Mouse (Mus musculus): ENCODE measurements around the gene Dpy19l3. TPM values are rescaled to one million over a fixed set of nuclear protein-coding genes. Genes with fewer than 3 reads are reported as not detected.

Dpy19l3 gene
- polyA plus RNA-seq, 1 experiment from 2014 or later: 42.5 TPM

- Histone ChIP-seq H3K9ac (no peak overlapping the region), H3K4me2 (no peak overlapping the region), H3K4me1 (peaks cover 4% of the 10 kb centered on the region), H3K9me3 (no peaks in the 10 kb centered on the region), H3K27me3 (peaks cover 4% of the 10 kb centered on the region; the same call in 1 of the 2 replicates), H3K4me3 (replicated peaks) (no peak overlapping the region), H3K27ac (no peak overlapping the region), H3K36me3 (replicated peaks) (peaks cover 63% of the 10 kb centered on the region)
- no peak for ATAC-seq (ENCODE audit: low FRiP score)
- WGBS: 93% methylated on average over 6 of the region's 6 CpGs
These were observed 9.0 kb downstream of the Dpy19l3 start for GRCm38 (mm10) chr7:35745281-35745702.

- Histone ChIP-seq H3K27me3 (0 out of 2 replicates have a peak, but pooled peaks cover under 1% of the 10 kb centered on the region), H3K4me2 (no peak overlapping the region), H3K27ac (no peak overlapping the region), H3K9me3 (no peaks in the 10 kb centered on the region), H3K36me3 (replicated peaks) (peaks cover 58% of the 10 kb centered on the region), H3K4me1 (peaks cover 7% of the 10 kb centered on the region), H3K4me3 (replicated peaks) (no peak overlapping the region), H3K9ac (no peak overlapping the region)
- WGBS: 91% methylated on average over 9 of the region's 9 CpGs
- ATAC-seq (ENCODE audit: low FRiP score): no peak
These were observed 9.5 kb downstream of the Dpy19l3 start for GRCm38 (mm10) chr7:35744771-35745170.

- Histone ChIP-seq H3K9me3 (0 out of 2 replicates have a peak, but pooled peaks cover 3% of the 10 kb centered on the region), H3K4me1 (peaks cover 7% of the 10 kb centered on the region), H3K27me3 (no peaks in the 10 kb centered on the region), H3K36me3 (replicated peaks) (peaks cover 53% of the 10 kb centered on the region), H3K4me3 (replicated peaks) (no peak overlapping the region), H3K27ac (no peak overlapping the region), H3K9ac (no peak overlapping the region), H3K4me2 (no peak overlapping the region)
- no peak for ATAC-seq (ENCODE audit: low FRiP score)
- 92% methylated on average over 5 of the region's 5 CpGs for WGBS
These were observed 11.9 kb downstream of the Dpy19l3 start for GRCm38 (mm10) chr7:35742310-35742709.

- Histone ChIP-seq H3K4me2 (no peak overlapping the region), H3K4me1 (peaks cover 7% of the 10 kb centered on the region; the same call in 1 of the 2 replicates), H3K36me3 (replicated peaks) (peaks cover 51% of the 10 kb centered on the region), H3K9me3 (0 out of 2 replicates have a peak, but pooled peaks cover 3% of the 10 kb centered on the region), H3K27ac (no peak overlapping the region), H3K4me3 (replicated peaks) (no peak overlapping the region), H3K27me3 (no peaks in the 10 kb centered on the region), H3K9ac (no peak overlapping the region)
- WGBS: 80% methylated on average over 5 of the region's 5 CpGs
- no peak for ATAC-seq (ENCODE audit: low FRiP score)
These were observed 12.4 kb downstream of the Dpy19l3 start for GRCm38 (mm10) chr7:35741858-35742257.

- Histone ChIP-seq H3K9me3 (0 out of 2 replicates have a peak, but pooled peaks cover 3% of the 10 kb centered on the region), H3K4me2 (no peak overlapping the region), H3K4me1 (peaks cover 7% of the 10 kb centered on the region; the same call in 1 of the 2 replicates), H3K27ac (no peak overlapping the region), H3K9ac (no peak overlapping the region), H3K36me3 (replicated peaks) (peaks cover 48% of the 10 kb centered on the region), H3K27me3 (no peaks in the 10 kb centered on the region), H3K4me3 (replicated peaks) (no peak overlapping the region)
- 58% methylated on average over 5 of the region's 5 CpGs for WGBS
- no peak; the same call in 1 of the 2 replicates for ATAC-seq (ENCODE audit: low FRiP score)
These were observed 13.6 kb downstream of the Dpy19l3 start for GRCm38 (mm10) chr7:35740489-35741230.

- Histone ChIP-seq H3K4me2 (no peak overlapping the region), H3K9ac (no peak overlapping the region), H3K9me3 (0 out of 2 replicates have a peak, but pooled peaks cover 3% of the 10 kb centered on the region), H3K4me3 (replicated peaks) (no peak overlapping the region), H3K36me3 (replicated peaks) (peaks cover 48% of the 10 kb centered on the region), H3K27ac (no peak overlapping the region), H3K4me1 (peaks cover 7% of the 10 kb centered on the region; the same call in 1 of the 2 replicates), H3K27me3 (no peaks in the 10 kb centered on the region)
- no peak for ATAC-seq (ENCODE audit: low FRiP score)
These were observed 15.4 kb downstream of the Dpy19l3 start for GRCm38 (mm10) chr7:35738871-35739270.

- peaks cover 14% of the 10 kb centered on the region; the same call in 1 of the 2 replicates for H3K4me1 ChIP-seq
- H3K4me3 ChIP-seq (replicated peaks): no peak overlapping the region
- peaks cover 47% of the 10 kb centered on the region for H3K36me3 ChIP-seq (replicated peaks)
- H3K9ac ChIP-seq: no peak overlapping the region
- WGBS: 63% methylated on average over 14 of the region's 14 CpGs
- H3K4me2 ChIP-seq: no peak overlapping the region
- H3K9me3 ChIP-seq: 0 out of 2 replicates have a peak, but pooled peaks cover 4% of the 10 kb centered on the region
- H3K27me3 ChIP-seq: no peaks in the 10 kb centered on the region
- peak; percentile 28; the same call in 1 of the 2 replicates for ATAC-seq (ENCODE audit: low FRiP score)
- H3K27ac ChIP-seq: peak overlapping the region; percentile 87
These were observed 20.8 kb downstream of the Dpy19l3 start for GRCm38 (mm10) chr7:35733313-35734050.

- H3K9ac ChIP-seq: no peak overlapping the region
- H3K36me3 ChIP-seq (replicated peaks): peaks cover 47% of the 10 kb centered on the region
- H3K27me3 ChIP-seq: no peaks in the 10 kb centered on the region
- WGBS: 35% methylated on average over 10 of the region's 10 CpGs
- peak; percentile 70; the same call in 1 of the 2 replicates for ATAC-seq (ENCODE audit: low FRiP score)
- H3K4me3 ChIP-seq (replicated peaks): no peak overlapping the region
- peaks cover 14% of the 10 kb centered on the region; the same call in 1 of the 2 replicates for H3K4me1 ChIP-seq
- H3K27ac ChIP-seq: peak overlapping the region; percentile 87
- 0 out of 2 replicates have a peak, but pooled peaks cover 11% of the 10 kb centered on the region for H3K9me3 ChIP-seq
- no peak overlapping the region for H3K4me2 ChIP-seq
These were observed 21.6 kb downstream of the Dpy19l3 start for GRCm38 (mm10) chr7:35732585-35733059.

GRCm38 (mm10) chr7:35729621-35730031, 24.6 kb downstream of the Dpy19l3 start:
- Histone ChIP-seq H3K9me3 (0 out of 2 replicates have a peak, but pooled peaks cover 9% of the 10 kb centered on the region), H3K4me3 (replicated peaks) (no peak overlapping the region), H3K36me3 (replicated peaks) (peaks cover 48% of the 10 kb centered on the region), H3K4me1 (peaks cover 14% of the 10 kb centered on the region; the same call in 1 of the 2 replicates), H3K27ac (no peak overlapping the region), H3K4me2 (no peak overlapping the region), H3K9ac (no peak overlapping the region), H3K27me3 (no peaks in the 10 kb centered on the region)
- no peak for ATAC-seq (ENCODE audit: low FRiP score)
- 90% methylated on average over 9 of the region's 9 CpGs for WGBS

- 0 out of 2 replicates have a peak, but pooled peaks cover 9% of the 10 kb centered on the region for H3K9me3 ChIP-seq
- ATAC-seq (ENCODE audit: low FRiP score): no peak
- 94% methylated on average over 12 of the region's 12 CpGs for WGBS
- H3K4me2 ChIP-seq: no peak overlapping the region
- H3K9ac ChIP-seq: no peak overlapping the region
- no peak overlapping the region for H3K4me3 ChIP-seq (replicated peaks)
- peaks cover 9% of the 10 kb centered on the region; the same call in 1 of the 2 replicates for H3K4me1 ChIP-seq
- H3K27me3 ChIP-seq: no peaks in the 10 kb centered on the region
- no peak overlapping the region for H3K27ac ChIP-seq
- peaks cover 57% of the 10 kb centered on the region for H3K36me3 ChIP-seq (replicated peaks)
These were observed 25.9 kb downstream of the Dpy19l3 start for GRCm38 (mm10) chr7:35728376-35728775.

GRCm38 (mm10) chr7:35723035-35723434, 31.2 kb downstream of the Dpy19l3 start:
- Histone ChIP-seq H3K4me2 (no peak overlapping the region), H3K9me3 (0 out of 2 replicates have a peak, but pooled peaks cover 3% of the 10 kb centered on the region), H3K4me3 (replicated peaks) (no peak overlapping the region), H3K4me1 (no peaks in the 10 kb centered on the region), H3K27ac (no peak overlapping the region), H3K9ac (no peak overlapping the region), H3K27me3 (no peaks in the 10 kb centered on the region), H3K36me3 (replicated peaks) (peaks cover 81% of the 10 kb centered on the region)
- WGBS: 95% methylated on average over 2 of the region's 2 CpGs
- ATAC-seq (ENCODE audit: low FRiP score): no peak

Measured in forebrain, embryonic 12.5 days (tissue).